Mouse (Mus musculus) liver, embryonic 13.5 days (tissue): ENCODE measurements around the gene 1810009A15Rik. TPM values are rescaled to one million over a fixed set of nuclear protein-coding genes. Genes with fewer than 3 reads are reported as not detected.
"Not testable (repeated sequence)": the region's sequence is repeated elsewhere in the genome, so short reads cannot be mapped to it uniquely, and the experiment has no call there.

Experiments used
- ATAC-seq: fragments of 200-750 bp; cut with Nextera tagmentation; 2 replicates; pipeline ENCODE4 v1.8.0; 2017; ENCODE audit warnings: low read depth, mild to moderate bottlenecking, moderate number of reproducible peaks, moderate library complexity
- DNase-seq: peaks from one replicate; pipeline ENCODE4 v3.0.0; 2022
- H3K27ac ChIP-seq: fragments of 300-500 bp; sonication (generic); 2 replicates; pipeline ENCODE4 v1.5.1; 2015; ENCODE audit warnings: moderate library complexity, mild to moderate bottlenecking, inconsistent platforms
- H3K27me3 ChIP-seq: fragments of 300-500 bp; sonication (generic); 2 replicates; pipeline ENCODE4 v1.6.1; 2015; ENCODE audit warnings: mild to moderate bottlenecking, inconsistent platforms
- H3K36me3 ChIP-seq: fragments of 300-500 bp; sonication (generic); 2 replicates; pipeline ENCODE4 v1.6.1; 2015; ENCODE audit warnings: mild to moderate bottlenecking, inconsistent platforms
- H3K4me1 ChIP-seq: fragments of 300-500 bp; sonication (generic); replicated peaks from 2 replicates; pipeline ENCODE4 v1.6.1; 2015; ENCODE audit warnings: inconsistent platforms
- H3K4me2 ChIP-seq: fragments of 300-500 bp; sonication (generic); 2 replicates; pipeline ENCODE4 v1.6.1; 2015; ENCODE audit warnings: inconsistent platforms, mild to moderate bottlenecking, moderate library complexity
- H3K4me3 ChIP-seq: fragments of 300-500 bp; sonication (generic); replicated peaks from 2 replicates; pipeline ENCODE4 v1.5.1; 2015; ENCODE audit warnings: mild to moderate bottlenecking, inconsistent platforms
- H3K9ac ChIP-seq: fragments of 300-500 bp; sonication (generic); 2 replicates; pipeline ENCODE4 v1.6.1; 2015; ENCODE audit warnings: mild to moderate bottlenecking, inconsistent platforms
- H3K9me3 ChIP-seq: fragments of 300-500 bp; sonication (generic); replicated peaks from 2 replicates; pipeline ENCODE4 v1.6.1; 2016; ENCODE audit warnings: inconsistent platforms
- WGBS: fragments of 180-500 bp; shearing (Covaris S2); methylation state at CpG from one replicate; pipeline ENCODE4 v1.1.7; 2015; ENCODE audit not compliant: insufficient replicate concordance; 5-methylcytosine and 5-hydroxymethylcytosine counted together
- polyA plus RNA-seq: library from polyadenylated mRNA; unstranded; fragments of >200 nt; fragmentation: Nextera tagmentation; extraction: Ambion mirVana; gene quantifications from 2 replicates; pipeline ENCODE4 v1.2.1, GENCODE M21; 2015

1810009A15Rik gene
- polyA plus RNA-seq, 1 experiment from 2014 or later: 89.5 TPM

- H3K27ac ChIP-seq: peak within 1 kb of the TSS; percentile 84
- no peaks in the 10 kb centered on the region for H3K9me3 ChIP-seq
- peak within 1 kb of the TSS; percentile 91 for H3K4me3 ChIP-seq
- DNase-seq (peak; percentile 83), ATAC-seq (peak; percentile 97)
- H3K4me2 ChIP-seq: peak within 1 kb of the TSS; percentile 89
- no peaks in the 10 kb centered on the region for H3K27me3 ChIP-seq
- WGBS: under 1% methylated on average over 42 of the region's 42 CpGs
- peaks cover 18% of the 10 kb centered on the region for H3K4me1 ChIP-seq
- peak within 1 kb of the TSS; percentile 90 for H3K9ac ChIP-seq
- peaks cover 19% of the 10 kb centered on the region for H3K36me3 ChIP-seq
These were observed 8.2 kb upstream of the 1810009A15Rik start, which contains the start of gene Uqcc3 for GRCm38 (mm10) chr19:8880311-8881033. TSS of gene Uqcc3 (minus strand) at chr19:8880923.

GRCm38 (mm10) chr19:8881034-8881392 is 7.6 kb upstream of the 1810009A15Rik start:
- Histone ChIP-seq H3K9ac (peak overlapping the region; percentile 90), H3K4me3 (peak overlapping the region; percentile 91), H3K4me2 (peak overlapping the region; percentile 89), H3K36me3 (peaks cover 13% of the 10 kb centered on the region), H3K9me3 (no peaks in the 10 kb centered on the region), H3K27ac (no peak overlapping the region), H3K4me1 (peaks cover 18% of the 10 kb centered on the region), H3K27me3 (no peaks in the 10 kb centered on the region)
- WGBS: 11% methylated on average over 3 of the region's 3 CpGs
- ATAC-seq (no peak; the same call in 1 of the 2 replicates), DNase-seq (no peak)

- H3K36me3 ChIP-seq: no peaks in the 10 kb centered on the region
- H3K27me3 ChIP-seq: no peaks in the 10 kb centered on the region
- no peak within 1 kb of the TSS for H3K9ac ChIP-seq
- 69% methylated on average over 3 of the region's 3 CpGs for WGBS
- no peaks in the 10 kb centered on the region for H3K9me3 ChIP-seq
- no peak within 1 kb of the TSS for H3K4me3 ChIP-seq
- no peak for DNase-seq
- no peak for ATAC-seq
- H3K4me1 ChIP-seq: peaks cover 35% of the 10 kb centered on the region
- H3K27ac ChIP-seq: no peak within 1 kb of the TSS
- no peak within 1 kb of the TSS for H3K4me2 ChIP-seq
These were observed 5.0 kb upstream of the 1810009A15Rik start, which contains the start of the genes Lbhd1 and Gm49403 for GRCm38 (mm10) chr19:8883616-8884015. TSS of gene Lbhd1 (plus strand) at chr19:8883732. TSS of gene Gm49403 (plus strand) at chr19:8883930.

GRCm38 (mm10) chr19:8886916-8887584 is 1.6 kb upstream of the 1810009A15Rik start:
- DNase-seq (no peak), ATAC-seq (no peak)
- Histone ChIP-seq H3K9ac (peak overlapping the region; percentile 83), H3K36me3 (peaks cover 19% of the 10 kb centered on the region), H3K9me3 (no peaks in the 10 kb centered on the region), H3K27ac (peak overlapping the region; percentile 89), H3K4me1 (peaks cover 43% of the 10 kb centered on the region), H3K27me3 (no peaks in the 10 kb centered on the region), H3K4me3 (peak overlapping the region; percentile 73), H3K4me2 (peak overlapping the region; percentile 84)
- WGBS: 50% methylated on average over 1 of the region's 1 CpGs

DNA sequence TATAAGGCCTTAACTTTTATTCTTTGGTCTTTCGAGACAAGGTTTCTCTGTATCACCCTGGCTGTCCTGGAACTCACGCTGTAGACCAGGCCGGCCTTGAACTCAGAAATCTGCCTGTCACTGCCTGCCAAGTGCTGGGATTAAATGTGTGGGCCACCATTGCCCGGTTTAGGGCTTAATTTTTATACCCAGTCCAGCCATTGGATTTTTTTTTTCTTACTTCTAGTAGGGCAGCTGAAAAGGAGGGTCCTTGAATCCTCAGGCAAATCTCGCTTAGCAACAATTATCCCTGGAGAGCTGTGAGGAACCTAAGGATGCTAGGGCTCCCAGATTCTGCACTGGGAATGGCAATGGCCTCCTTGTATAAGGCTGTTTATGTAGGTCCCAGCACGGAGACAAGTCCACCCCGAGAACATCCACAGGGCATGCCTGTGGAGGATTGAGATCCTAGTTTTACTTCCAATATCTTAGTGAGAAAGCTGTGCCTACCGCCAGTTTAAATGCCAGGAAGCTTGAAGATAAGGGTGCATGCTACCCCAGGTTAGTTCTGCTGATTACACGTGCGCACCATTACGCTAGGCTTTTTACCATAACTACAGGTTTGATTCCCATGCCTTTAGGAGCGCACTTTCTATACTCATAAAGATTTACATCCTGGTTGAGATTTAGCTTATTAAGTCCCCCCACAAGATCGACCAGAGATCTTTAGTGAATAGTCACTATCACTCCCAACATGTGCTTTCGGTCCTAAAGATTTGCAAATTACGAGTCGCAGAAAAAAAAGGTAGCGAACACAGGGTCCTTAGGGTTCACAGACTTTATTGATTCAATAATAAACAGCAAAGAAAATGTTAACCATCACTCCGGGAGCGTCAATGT is 829 bp upstream of the 1810009A15Rik start:
- WGBS: 7% methylated on average over 19 of the region's 19 CpGs
- no peak for ATAC-seq
- H3K4me2 ChIP-seq: peak overlapping the region; percentile 84

GRCm38 (mm10) chr19:8892829-8893766 is 4.4 kb downstream of the 1810009A15Rik start, which contains the start of gene Ints5:
TSS of gene Ints5 (plus strand) at chr19:8893005.
- H3K27me3 ChIP-seq: no peaks in the 10 kb centered on the region
- no peaks in the 10 kb centered on the region for H3K9me3 ChIP-seq
- H3K4me1 ChIP-seq: peaks cover 69% of the 10 kb centered on the region
- peak within 1 kb of the TSS; percentile 94 for H3K27ac ChIP-seq
- peaks cover 45% of the 10 kb centered on the region for H3K36me3 ChIP-seq
- 1% methylated on average over 54 of the region's 54 CpGs for WGBS
- ATAC-seq (peak; percentile 56), DNase-seq (peak; percentile 77)
- H3K4me3 ChIP-seq: peak within 1 kb of the TSS; percentile 91
- H3K4me2 ChIP-seq: peak within 1 kb of the TSS; percentile 80
- peak within 1 kb of the TSS; percentile 96 for H3K9ac ChIP-seq

More for the DNA sequence above, 829 bp upstream of the 1810009A15Rik start:
- DNase-seq: no peak
- H3K9ac ChIP-seq: peak overlapping the region; percentile 83
- H3K4me3 ChIP-seq: peak overlapping the region; percentile 73
- H3K27ac ChIP-seq: peak overlapping the region; percentile 89
- no peaks in the 10 kb centered on the region for H3K9me3 ChIP-seq
- H3K36me3 ChIP-seq: peaks cover 19% of the 10 kb centered on the region
- H3K27me3 ChIP-seq: no peaks in the 10 kb centered on the region
- peaks cover 49% of the 10 kb centered on the region for H3K4me1 ChIP-seq

DNA sequence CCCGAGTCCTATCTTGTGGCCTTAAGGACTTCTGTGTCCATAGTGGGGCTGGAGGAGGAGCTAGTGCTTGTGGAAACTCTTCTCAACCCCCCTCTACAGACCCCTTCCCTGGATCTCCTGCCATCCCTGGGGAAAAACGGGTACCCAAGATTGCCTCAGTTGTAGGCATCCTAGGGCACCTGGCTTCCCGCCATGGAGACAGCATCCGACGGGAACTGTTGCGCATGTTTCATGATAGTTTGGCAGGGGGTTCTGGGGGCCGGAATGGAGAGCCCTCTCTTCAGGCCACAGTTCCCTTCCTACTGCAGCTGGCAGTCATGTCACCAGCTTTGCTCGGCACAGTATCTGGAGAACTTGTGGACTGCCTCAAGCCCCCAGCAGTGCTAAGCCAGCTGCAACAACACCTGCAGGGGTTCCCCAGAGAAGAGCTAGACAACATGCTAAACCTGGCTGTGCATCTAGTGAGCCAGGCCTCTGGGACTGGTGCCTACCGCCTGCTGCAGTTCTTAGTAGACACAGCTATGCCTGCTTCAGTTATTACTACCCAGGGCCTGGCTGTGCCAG is 6.8 kb downstream of the 1810009A15Rik start:
- peak overlapping the region; percentile 16; the same call in 1 of the 2 replicates for H3K9ac ChIP-seq
- no peaks in the 10 kb centered on the region for H3K9me3 ChIP-seq
- whole genome bisulfite sequencing: 86% methylated on average over 9 of the region's 9 CpGs
- no peaks in the 10 kb centered on the region for H3K27me3 ChIP-seq
- no peak for DNase-seq
- ATAC-seq: no peak
- H3K36me3 ChIP-seq: peaks cover 39% of the 10 kb centered on the region
- H3K27ac ChIP-seq: peak overlapping the region; percentile 91; the same call in 1 of the 2 replicates
- no peak overlapping the region for H3K4me2 ChIP-seq
- peaks cover 74% of the 10 kb centered on the region for H3K4me1 ChIP-seq
- no peak overlapping the region; the same call in 1 of the 2 replicates for H3K4me3 ChIP-seq

DNA sequence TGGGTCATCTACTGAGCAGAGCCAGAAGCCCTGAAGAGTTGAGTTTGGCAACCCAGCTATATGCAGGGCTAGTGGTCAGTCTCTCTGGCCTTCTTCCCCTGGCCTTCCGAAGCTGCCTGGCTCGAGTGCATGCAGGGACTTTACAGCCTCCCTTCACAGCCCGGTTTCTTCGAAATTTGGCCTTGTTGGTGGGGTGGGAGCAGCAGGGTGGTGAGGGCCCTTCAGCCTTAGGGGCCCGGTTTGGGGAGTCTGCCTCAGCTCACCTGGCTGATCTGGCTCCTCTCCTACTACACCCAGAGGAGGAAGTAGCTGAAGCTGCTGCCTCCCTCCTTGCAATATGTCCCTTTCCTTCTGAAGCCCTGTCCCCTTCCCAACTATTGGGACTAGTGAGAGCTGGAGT is 7.6 kb downstream of the 1810009A15Rik start:
- H3K27me3 ChIP-seq, DNase-seq, H3K9me3 ChIP-seq, ATAC-seq, H3K4me3 ChIP-seq: not testable (repeated sequence)
- Histone ChIP-seq H3K4me2 (peak overlapping the region; percentile 78; the same call in 1 of the 2 replicates), H3K36me3 (peaks cover 35% of the 10 kb centered on the region), H3K4me1 (peaks cover 74% of the 10 kb centered on the region), H3K27ac (peak overlapping the region; percentile 91), H3K9ac (peak overlapping the region; percentile 74)
- WGBS: 70% methylated on average over 5 of the region's 5 CpGs

GRCm38 (mm10) chr19:8897211-8897864 is 8.7 kb downstream of the 1810009A15Rik start:
- 37% methylated on average over 21 of the region's 21 CpGs for WGBS
- peak overlapping the region; percentile 74 for H3K9ac ChIP-seq
- peak overlapping the region; percentile 93 for H3K4me3 ChIP-seq
- peak overlapping the region; percentile 78 for H3K4me2 ChIP-seq
- DNase-seq, H3K27me3 ChIP-seq, H3K9me3 ChIP-seq: not testable (repeated sequence)
- peaks cover 70% of the 10 kb centered on the region for H3K4me1 ChIP-seq
- H3K36me3 ChIP-seq: peaks cover 41% of the 10 kb centered on the region
- peak; percentile 32 for ATAC-seq
- H3K27ac ChIP-seq: peak overlapping the region; percentile 91
